Mouse (Mus musculus): ENCODE measurements at regions not wholly inside any gene's neighbourhood (a gene's known extent, or its start where the extent isn't known, plus 50 kb on each side); places are given as distances from the start of the nearest gene placed in this dataset.
A peak's percentile ranks its signal among the peaks of the same experiment; 100 is the strongest.

DNA sequence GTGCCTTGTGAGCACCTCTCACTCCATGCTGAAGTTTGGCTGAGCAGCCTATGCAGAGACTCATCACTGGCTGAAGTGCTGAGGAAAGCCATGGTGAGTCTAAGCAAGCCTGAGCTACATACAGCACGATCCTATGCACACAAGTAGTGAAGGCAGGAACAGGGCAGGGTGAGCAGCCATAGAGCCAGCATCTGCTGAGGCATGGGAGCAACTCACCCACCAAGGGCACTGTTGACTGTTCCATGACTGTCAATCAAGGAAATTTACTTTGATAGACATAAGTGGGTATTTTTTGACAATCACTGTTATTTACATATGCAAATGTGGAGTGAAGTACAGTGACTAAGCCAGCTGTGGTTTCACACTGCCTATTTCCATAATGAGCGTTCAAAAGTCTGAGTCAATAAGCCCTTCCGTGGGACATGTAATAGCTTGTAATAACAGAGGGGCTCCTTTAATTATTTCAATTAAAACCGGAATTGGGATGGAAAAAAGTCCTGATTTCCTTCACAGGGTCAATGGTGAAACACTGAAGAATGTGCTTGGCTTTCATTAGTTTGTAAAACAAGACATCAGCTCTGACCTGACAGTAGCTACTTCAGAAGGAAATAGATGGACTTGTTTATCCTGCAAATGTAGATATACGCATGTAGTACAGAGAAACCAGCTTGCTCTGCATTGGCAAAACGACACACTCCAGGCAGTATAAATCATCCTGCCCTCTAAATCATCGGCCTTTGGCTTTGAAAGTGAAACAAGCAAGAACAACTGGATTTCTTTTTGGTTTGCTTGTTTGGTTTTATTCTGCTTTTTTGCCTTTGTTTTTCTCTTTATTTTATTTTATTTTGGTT is 62.1 kb downstream of the Tuba3b start:
- peak; percentile 52 for DNase-seq (ENCODE audit: low read depth)

DNA sequence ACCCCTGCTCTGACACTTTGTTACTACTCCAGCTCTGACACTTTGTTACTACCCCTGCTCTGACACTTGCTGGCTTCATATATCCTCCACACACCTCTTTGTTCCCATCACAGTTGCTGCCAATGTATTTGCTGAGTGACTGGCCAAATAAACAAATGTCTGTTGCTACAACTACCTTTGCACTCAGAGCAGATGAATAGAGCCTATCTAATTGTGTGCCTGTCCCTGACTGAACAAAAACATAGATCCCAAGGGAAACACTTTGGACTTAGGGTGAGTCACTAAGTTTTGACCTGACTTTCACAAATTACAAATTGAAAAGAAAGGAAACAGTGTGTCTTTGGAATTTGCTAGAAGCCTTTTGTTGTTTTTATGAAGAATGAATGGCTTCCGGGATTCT is 64.0 kb downstream of the Tuba3b start:
- DNase-seq (ENCODE audit: low read depth) = peak; percentile 22

DNA sequence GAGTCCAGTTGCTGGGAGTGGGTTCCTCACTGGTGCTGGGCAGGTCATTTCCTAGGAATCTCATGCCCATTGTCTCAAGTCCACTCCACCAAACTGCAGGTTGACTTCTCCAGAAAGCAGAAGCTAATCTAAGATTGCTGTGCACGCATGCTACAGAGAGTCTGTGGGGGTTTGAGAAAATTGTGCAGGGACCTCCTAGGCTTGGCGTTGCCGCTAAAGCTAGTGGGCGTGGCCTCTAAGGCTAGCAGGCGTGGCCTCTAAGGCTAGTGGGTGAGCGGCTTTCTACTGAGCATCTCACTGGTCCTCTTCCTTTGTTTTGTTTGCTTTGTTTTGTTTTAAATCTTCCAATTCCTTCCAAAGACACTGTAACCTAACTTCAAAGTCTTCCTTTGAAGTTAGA is 59.5 kb upstream of the Rassf8 start:
- DNase-seq (ENCODE audit: low read depth) = no peak

DNA sequence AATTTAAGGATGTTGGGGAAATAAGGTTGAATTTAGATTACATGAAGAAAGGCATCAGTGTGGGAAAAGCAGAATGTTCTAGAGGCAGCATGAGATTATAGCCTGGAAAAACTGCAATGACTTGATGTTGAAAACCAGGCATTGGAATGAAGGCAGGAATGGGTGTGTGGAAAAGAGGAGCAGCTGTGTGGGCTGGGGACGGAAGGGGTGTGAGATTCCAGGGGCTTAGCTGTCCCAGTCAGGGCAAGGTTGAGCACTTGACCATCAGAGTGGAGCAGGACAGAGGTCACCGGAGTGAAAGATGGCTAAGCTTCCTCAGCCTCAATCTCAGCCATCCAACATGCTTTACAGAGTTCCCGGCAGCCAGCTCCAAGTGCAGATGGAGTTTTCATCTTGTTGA is 54.9 kb upstream of the Rassf8 start:
- no peak for DNase-seq (ENCODE audit: low read depth)

DNA sequence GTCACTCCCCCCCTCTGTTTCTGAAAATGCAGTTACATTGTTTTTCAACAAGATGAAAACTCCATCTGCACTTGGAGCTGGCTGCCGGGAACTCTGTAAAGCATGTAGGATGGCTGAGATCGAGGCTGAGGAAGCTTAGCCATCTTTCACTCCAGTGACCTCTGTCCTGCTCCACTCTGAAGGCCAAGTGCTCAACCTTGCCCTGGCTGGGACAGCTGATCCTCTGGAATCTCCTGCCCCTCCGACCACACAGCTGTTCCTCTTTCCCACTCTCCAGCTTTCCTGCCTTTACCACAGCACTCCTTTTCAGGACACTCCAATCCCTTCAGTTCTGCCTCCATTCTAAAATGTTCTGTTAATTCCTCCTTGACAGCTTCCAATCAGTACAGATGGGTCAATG is 51.7 kb upstream of the Rassf8 start:
- DNase-seq (ENCODE audit: low read depth) = no peak

All from NIH3T3 (cell line).